In the genomic region with DNA sequence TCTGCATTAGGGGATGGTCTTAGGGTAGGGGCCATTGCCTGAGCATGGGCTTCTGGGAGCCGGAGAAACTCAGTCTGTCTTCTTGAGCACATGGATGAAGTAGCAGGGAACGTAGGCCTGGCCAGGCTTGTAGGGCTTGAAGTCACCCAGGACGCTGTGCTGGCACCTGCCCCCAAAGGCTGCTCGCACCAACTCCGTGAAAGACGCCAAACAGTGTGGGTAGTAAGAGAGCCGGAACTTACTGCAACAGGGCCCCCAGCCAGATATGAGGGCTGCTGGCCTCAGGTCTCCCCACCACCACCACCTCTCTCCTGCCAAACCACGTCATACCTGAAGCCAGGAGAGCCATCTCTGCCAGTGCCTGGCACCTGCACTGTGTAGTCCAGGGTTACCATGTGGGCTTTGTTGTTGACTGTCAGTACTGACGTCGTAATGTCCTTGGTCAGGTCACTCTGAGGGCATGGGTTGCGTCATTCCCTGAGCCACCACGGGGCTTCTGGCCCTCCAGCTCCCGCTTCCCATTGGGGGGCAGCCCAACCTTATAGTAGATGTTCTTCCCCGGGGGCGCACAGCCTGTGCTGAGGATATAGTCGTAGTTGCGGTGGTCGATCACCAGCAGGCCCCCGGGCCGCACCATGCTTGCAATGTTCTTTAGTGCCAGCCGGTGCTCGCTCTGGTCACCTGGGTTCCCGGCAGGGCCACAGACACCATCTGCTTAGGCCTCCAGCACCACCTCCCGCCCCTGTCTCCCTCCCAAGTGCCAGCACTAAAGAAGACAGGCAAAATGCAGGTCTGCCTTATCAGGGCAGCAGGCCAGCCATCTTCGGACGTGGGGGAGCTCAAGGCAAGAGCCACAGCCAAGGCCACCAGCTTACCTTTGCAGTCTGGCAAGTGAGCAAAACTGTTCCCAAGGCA, we compare ENCODE assay signal across 17 mouse cellular contexts. TPM values are rescaled to one million over a fixed set of nuclear protein-coding genes. Genes with fewer than 3 reads are reported as not detected.
A peak's percentile ranks its signal among the peaks of the same experiment; 100 is the strongest.
DNase-seq lines count a peak whose midpoint lies in the region; ATAC-seq and TF ChIP-seq lines count a peak whose summit lies in the region.
"Had no signal": no experiment of that assay in that cellular context is flagged by ENCODE, and none has a peak within 500 bp of the region (broad histone marks: within the 10 kb centered on the region; RNA-seq: fewer than 3 reads in every experiment).

No protein-coding gene starts in this region.

- H3K9ac ChIP-seq in hindbrain, postnatal 0 days (replicated peaks; ENCODE audit: low read length): no peak overlapping the region
- H3K9ac ChIP-seq in hindbrain, embryonic 12.5 days: no peak overlapping the region
- H3K9ac ChIP-seq: embryonic facial prominence, embryonic 13.5 days; lung, embryonic 14.5 days had no signal

- no peak overlapping the region for H3K27ac ChIP-seq in hindbrain, postnatal 0 days
- no peak overlapping the region for H3K27ac ChIP-seq in hindbrain, embryonic 12.5 days
- H3K27ac ChIP-seq: embryonic facial prominence, embryonic 13.5 days; hindbrain, embryonic 13.5 days; kidney, postnatal 0 days; layer of hippocampus, adult 2 months; midbrain, embryonic 10.5 days had no signal

- no peak for TF ChIP-seq CTCF in hindbrain, postnatal 0 days (IDR thresholded peaks at IDR 0.05; ENCODE audit: low read depth)
- TF ChIP-seq CTCF in C2C12 (IDR thresholded peaks at IDR 0.05; ENCODE audit: control insufficient read depth, insufficient read depth, insufficient read length): no peak

- no peaks in the 10 kb centered on the region for H3K4me1 ChIP-seq in hindbrain, postnatal 0 days (ENCODE audit: insufficient read depth, low read length)
- H3K4me1 ChIP-seq in hindbrain, embryonic 12.5 days: 0 out of 2 replicates have a peak, but pooled peaks cover 3% of the 10 kb centered on the region

- peak; percentile 8 for ATAC-seq in hindbrain, postnatal 0 days
- ATAC-seq in hindbrain, embryonic 12.5 days (ENCODE audit: low FRiP score): no peak
- ATAC-seq: intestine, embryonic 16.5 days had no signal

- H3K9me3 ChIP-seq in hindbrain, postnatal 0 days (ENCODE audit: low read length): no peaks in the 10 kb centered on the region
- no peaks in the 10 kb centered on the region for H3K9me3 ChIP-seq in hindbrain, embryonic 12.5 days (replicated peaks)
- H3K9me3 ChIP-seq: embryonic facial prominence, embryonic 13.5 days; hindbrain, embryonic 13.5 days; midbrain, embryonic 10.5 days had no signal

- no peak for DNase-seq in hindbrain, postnatal 0 days (ENCODE audit: low spot score)
- peak; percentile 90 for DNase-seq in cerebellum, adult 11-12 months
- peak; percentile 83 to 85 for DNase-seq in cerebellum, postnatal 25 days
- no peak for DNase-seq in layer of hippocampus, adult 9-10 months (ENCODE audit: low spot score)
- no peak for DNase-seq in kidney, adult 18-20 months
- DNase-seq: gastrocnemius, postnatal 10 days had no signal

- no peaks in the 10 kb centered on the region; the same call in 1 of the 2 replicates for H3K36me3 ChIP-seq in hindbrain, postnatal 0 days (ENCODE audit: insufficient read depth, low read length)
- H3K36me3 ChIP-seq in hindbrain, embryonic 12.5 days: peaks cover 40% of the 10 kb centered on the region
- no peaks in the 10 kb centered on the region for H3K36me3 ChIP-seq in C2C12 (ENCODE audit: control insufficient read depth, insufficient read depth)

- H3ac ChIP-seq in C2C12 (ENCODE audit: control insufficient read depth, insufficient read length, low read depth): no peak overlapping the region

- H3K79me2 ChIP-seq in C2C12 (ENCODE audit: control insufficient read depth, insufficient read depth): no peaks in the 10 kb centered on the region

- no peaks in the 10 kb centered on the region; the same call in 1 of the 2 replicates for H3K27me3 ChIP-seq in hindbrain, postnatal 0 days (ENCODE audit: insufficient read depth, low read length)
- H3K27me3 ChIP-seq in hindbrain, embryonic 12.5 days: peaks cover 21% of the 10 kb centered on the region
- no peaks in the 10 kb centered on the region for H3K27me3 ChIP-seq in C2C12 (ENCODE audit: control insufficient read depth, insufficient read depth, insufficient read length)

- H3K79me3 ChIP-seq in C2C12 (ENCODE audit: low read depth): no peaks in the 10 kb centered on the region

- H3K4me3 ChIP-seq in hindbrain, postnatal 0 days (ENCODE audit: low read length): no peak overlapping the region
- H3K4me3 ChIP-seq in hindbrain, embryonic 12.5 days: no peak overlapping the region
- H3K4me3 ChIP-seq in C2C12 (ENCODE audit: insufficient read depth, poor library complexity, severe bottlenecking): no peak overlapping the region
- H3K4me3 ChIP-seq: embryonic facial prominence, embryonic 13.5 days; hindbrain, embryonic 13.5 days; layer of hippocampus, adult 2 months; midbrain, embryonic 10.5 days had no signal

- WGBS in hindbrain, postnatal 0 days: 89% methylated on average over 26 of the region's 26 CpGs
- WGBS in hindbrain, embryonic 12.5 days: 92% methylated on average over 26 of the region's 26 CpGs

- H3K4me2 ChIP-seq in hindbrain, postnatal 0 days (ENCODE audit: low read depth, low read length): no peak overlapping the region
- H3K4me2 ChIP-seq in hindbrain, embryonic 12.5 days (replicated peaks): no peak overlapping the region
- H3K4me2 ChIP-seq: embryonic facial prominence, embryonic 13.5 days; hindbrain, embryonic 13.5 days; lung, embryonic 14.5 days had no signal

TF ChIP-seq in C2C12, 6 proteins besides CTCF, POLR2A, EP300 and RAD21:
- TF ChIP-seq MYOD1 (IDR thresholded peaks at IDR 0.05; ENCODE audit: control insufficient read depth, insufficient read length, low read depth): no peak
- TF ChIP-seq CEBPB (IDR thresholded peaks at IDR 0.05; ENCODE audit: low read depth): peak; percentile 10

RNA-seq across cellular contexts. Expression of a gene that starts 3.0 kb away (rescaled TPM):
- total RNA-seq in hindbrain, postnatal 0 days (2014; rRNA removed): 0.25 and 1.2 TPM in 2 replicates
- 5.6 and 6.4 TPM in 2 replicates for polyA plus RNA-seq in hindbrain, postnatal 0 days (2015; fragmentation: Nextera tagmentation; extraction: Ambion mirVana)
- polyA plus RNA-seq in hindbrain, embryonic 12.5 days (2016; fragmentation: Nextera tagmentation; extraction: Ambion mirVana): 0.33 and 0.49 TPM in 2 replicates
- polyA plus RNA-seq in C2C12 (2012; fragmentation: generic; extraction: Trizol): 0.08 TPM

RNA-seq across cellular contexts. Expression of a gene that starts 14.7 kb away (rescaled TPM):
- 41.7 and 51.5 TPM in 2 replicates for total RNA-seq in hindbrain, postnatal 0 days (2014; rRNA removed)
- 18.1 and 18.8 TPM in 2 replicates for polyA plus RNA-seq in hindbrain, postnatal 0 days (2015; fragmentation: Nextera tagmentation; extraction: Ambion mirVana)
- 33.9 and 38.0 TPM in 2 replicates for polyA plus RNA-seq in hindbrain, embryonic 12.5 days (2016; fragmentation: Nextera tagmentation; extraction: Ambion mirVana)
- polyA plus RNA-seq in C2C12 (2012; fragmentation: generic; extraction: Trizol): 24.7 TPM

RNA-seq across cellular contexts. Expression of a gene that starts 21.1 kb away (rescaled TPM):
- total RNA-seq in hindbrain, postnatal 0 days (2014; rRNA removed): 103 and 129 TPM in 2 replicates
- polyA plus RNA-seq in hindbrain, postnatal 0 days (2015; fragmentation: Nextera tagmentation; extraction: Ambion mirVana): 79.4 and 89.6 TPM in 2 replicates
- 103 and 106 TPM in 2 replicates for polyA plus RNA-seq in hindbrain, embryonic 12.5 days (2016; fragmentation: Nextera tagmentation; extraction: Ambion mirVana)
- 99.5 TPM for polyA plus RNA-seq in C2C12 (2012; fragmentation: generic; extraction: Trizol)

RNA-seq across cellular contexts. Expression of a gene that starts 26.0 kb away (rescaled TPM):
- total RNA-seq in hindbrain, postnatal 0 days (2014; rRNA removed): 79.1 and 88.9 TPM in 2 replicates
- 70.9 and 72.4 TPM in 2 replicates for polyA plus RNA-seq in hindbrain, postnatal 0 days (2015; fragmentation: Nextera tagmentation; extraction: Ambion mirVana)
- polyA plus RNA-seq in hindbrain, embryonic 12.5 days (2016; fragmentation: Nextera tagmentation; extraction: Ambion mirVana): 58.7 and 61.6 TPM in 2 replicates
- 41.9 TPM for polyA plus RNA-seq in C2C12 (2012; fragmentation: generic; extraction: Trizol)

RNA-seq across cellular contexts. Expression of a gene that starts 37.5 kb away (rescaled TPM):
- total RNA-seq in hindbrain, postnatal 0 days (2014; rRNA removed): not detected in 2 replicates
- 0.11 and 0.42 TPM in 2 replicates for polyA plus RNA-seq in hindbrain, postnatal 0 days (2015; fragmentation: Nextera tagmentation; extraction: Ambion mirVana)
- 0.17 and 0.53 TPM in 2 replicates for polyA plus RNA-seq in hindbrain, embryonic 12.5 days (2016; fragmentation: Nextera tagmentation; extraction: Ambion mirVana)
- 0.06 TPM for polyA plus RNA-seq in C2C12 (2012; fragmentation: generic; extraction: Trizol)
- total RNA-seq: heart, postnatal 10 days; layer of hippocampus, adult 2 months had no signal
- polyA plus RNA-seq: small intestine, adult 2 months had no signal

Comparison
In these comparisons a context has a peak if more than half of its experiments do, and no peak if none do; other contexts are left out.
1. DNase-seq: peak in cerebellum, adult 11-12 months (single experiment) and cerebellum, postnatal 25 days (2 of 2); none in hindbrain, postnatal 0 days (single experiment), layer of hippocampus, adult 9-10 months (single experiment) and kidney, adult 18-20 months (single experiment).